Mouse (Mus musculus) heart, postnatal 0 days (tissue): Measurements from ENCODE around the gene Stt3b. TPM values are rescaled to one million over a fixed set of nuclear protein-coding genes. Genes with fewer than 3 reads are reported as not detected.

ENCODE experiments used
- ATAC-seq: fragments of 200-750 bp; cut with Nextera tagmentation; 2 replicates; pipeline ENCODE4 v1.8.0; 2017; ENCODE audit warnings: low read depth, moderate number of reproducible peaks, moderate library complexity; ENCODE audit not compliant: insufficient read depth
- DNase-seq: peaks from one replicate; pipeline ENCODE4 v3.0.0-alpha.2; 2016; ENCODE audit warnings: low spot score
- H3K27ac ChIP-seq: fragments of 300-500 bp; sonication (generic); 2 replicates; pipeline ENCODE4 v1.5.1; 2014; ENCODE audit warnings: low read depth, mild to moderate bottlenecking
- H3K27me3 ChIP-seq: fragments of 300-500 bp; sonication (generic); 2 replicates; pipeline ENCODE4 v1.6.1; 2014; ENCODE audit warnings: low read length, mixed read lengths; ENCODE audit not compliant: control insufficient read depth, insufficient read depth
- H3K36me3 ChIP-seq: fragments of 300-500 bp; sonication (generic); replicated peaks from 2 replicates; pipeline ENCODE4 v1.6.1; 2014; ENCODE audit warnings: low read length, mixed read lengths; ENCODE audit not compliant: control insufficient read depth, insufficient read depth
- H3K4me1 ChIP-seq: fragments of 300-500 bp; sonication (generic); 2 replicates; pipeline ENCODE4 v1.6.1; 2014; ENCODE audit warnings: antibody characterized with exemption; ENCODE audit not compliant: control insufficient read depth, insufficient read depth
- H3K4me2 ChIP-seq: fragments of 300-500 bp; sonication (generic); 2 replicates; pipeline ENCODE4 v1.6.1; 2014; ENCODE audit warnings: low read depth, mild to moderate bottlenecking, low read length, moderate library complexity
- H3K4me3 ChIP-seq: fragments of 300-500 bp; sonication (generic); 2 replicates; pipeline ENCODE4 v1.5.1; 2014; ENCODE audit warnings: low read depth, low read length
- H3K9ac ChIP-seq: fragments of 300-500 bp; sonication (generic); replicated peaks from 2 replicates; pipeline ENCODE4 v1.6.1; 2014; ENCODE audit warnings: low read depth, low read length, mixed read lengths
- H3K9me3 ChIP-seq: fragments of 300-500 bp; sonication (generic); replicated peaks from 2 replicates; pipeline ENCODE4 v1.6.1; 2016; ENCODE audit warnings: low read length; ENCODE audit not compliant: control insufficient read depth
- CTCF ChIP-seq: IDR thresholded peaks from 2 replicates; pipeline ENCODE4 v1.5.1; 2016; ENCODE audit warnings: antibody characterized with exemption, control low read depth, low read depth
- EP300 ChIP-seq: IDR thresholded peaks from 2 replicates; pipeline ENCODE4 v1.6.1; 2016; ENCODE audit warnings: antibody characterized with exemption, low read depth
- WGBS: fragments of 180-500 bp; shearing (Covaris S2); extraction: QIAGEN DNeasy Blood & Tissue Kit; methylation state at CpG from one replicate; pipeline ENCODE4 v1.1.7; 2014; 5-methylcytosine and 5-hydroxymethylcytosine counted together
- polyA plus RNA-seq: library from polyadenylated mRNA; unstranded; fragments of >200 nt; fragmentation: Nextera tagmentation; extraction: Ambion mirVana; gene quantifications from 2 replicates; pipeline ENCODE4 v1.2.1, GENCODE M21; 2015
- total RNA-seq: library from RNA; depleted of rRNA; stranded (reverse); fragments of >200 nt; gene quantifications from 2 replicates; pipeline ENCODE4 v1.2.3, GENCODE M21; 2014; ENCODE audit warnings: low replicate concordance

Gene Stt3b
- total and polyA plus RNA-seq, 2 experiments from 2014 or later: 33.9 to 67.1 TPM

- ATAC-seq: no peak
- H3K27ac ChIP-seq: no peak overlapping the region
Measured at GRCm38 (mm10) chr9:115349741-115350512, 39.7 kb upstream of the Stt3b start.

GRCm38 (mm10) chr9:115349106-115349505 is 38.9 kb upstream of the Stt3b start:
- no peaks in the 10 kb centered on the region for H3K4me1 ChIP-seq
- H3K27me3 ChIP-seq: no peaks in the 10 kb centered on the region
- H3K4me3 ChIP-seq: no peak overlapping the region
- no peak for TF ChIP-seq CTCF
- no peak for TF ChIP-seq EP300
- DNase-seq: no peak
- no peak overlapping the region for H3K27ac ChIP-seq
- 0 out of 2 replicates have a peak, but pooled peaks have one; percentile 24 for ATAC-seq
- 10% methylated on average over 1 of the region's 1 CpGs for WGBS
- no peak overlapping the region for H3K9ac ChIP-seq
- H3K9me3 ChIP-seq: no peaks in the 10 kb centered on the region
- H3K36me3 ChIP-seq: no peaks in the 10 kb centered on the region
- H3K4me2 ChIP-seq: no peak overlapping the region

More at GRCm38 (mm10) chr9:115349741-115350512, 39.7 kb upstream of the Stt3b start:
- Histone ChIP-seq H3K4me1 (no peaks in the 10 kb centered on the region), H3K9me3 (no peaks in the 10 kb centered on the region), H3K4me3 (no peak overlapping the region), H3K4me2 (no peak overlapping the region), H3K9ac (no peak overlapping the region), H3K27me3 (no peaks in the 10 kb centered on the region), H3K36me3 (no peaks in the 10 kb centered on the region)
- TF ChIP-seq CTCF (no peak), EP300 (no peak)
- DNase-seq: no peak
- WGBS: 64% methylated on average over 4 of the region's 4 CpGs

GRCm38 (mm10) chr9:115344930-115345329 is 34.7 kb upstream of the Stt3b start:
- no peak for TF ChIP-seq CTCF
- TF ChIP-seq EP300: no peak
- WGBS: 86% methylated on average over 3 of the region's 3 CpGs

GRCm38 (mm10) chr9:115341576-115341975 is 31.4 kb upstream of the Stt3b start:
- Histone ChIP-seq H3K4me1 (no peaks in the 10 kb centered on the region), H3K4me3 (no peak overlapping the region), H3K27me3 (0 out of 2 replicates have a peak, but pooled peaks cover 2% of the 10 kb centered on the region), H3K4me2 (no peak overlapping the region), H3K36me3 (no peaks in the 10 kb centered on the region), H3K9me3 (no peaks in the 10 kb centered on the region), H3K9ac (no peak overlapping the region), H3K27ac (no peak overlapping the region)
- ATAC-seq (no peak), DNase-seq (no peak)
- WGBS: 81% methylated on average over 9 of the region's 9 CpGs
- TF ChIP-seq EP300: no peak
- TF ChIP-seq CTCF: no peak

More at GRCm38 (mm10) chr9:115344930-115345329, 34.7 kb upstream of the Stt3b start:
- DNase-seq (no peak), ATAC-seq (no peak)
- Histone ChIP-seq H3K27ac (no peak overlapping the region), H3K9ac (no peak overlapping the region), H3K36me3 (no peaks in the 10 kb centered on the region), H3K27me3 (no peaks in the 10 kb centered on the region), H3K4me2 (no peak overlapping the region), H3K9me3 (no peaks in the 10 kb centered on the region), H3K4me1 (no peaks in the 10 kb centered on the region), H3K4me3 (no peak overlapping the region)

GRCm38 (mm10) chr9:115340212-115340815 is 30.1 kb upstream of the Stt3b start:
- TF ChIP-seq CTCF: no peak
- Histone ChIP-seq H3K9me3 (no peaks in the 10 kb centered on the region), H3K4me1 (no peaks in the 10 kb centered on the region), H3K9ac (no peak overlapping the region), H3K27ac (no peak overlapping the region), H3K36me3 (no peaks in the 10 kb centered on the region), H3K4me3 (no peak overlapping the region), H3K27me3 (0 out of 2 replicates have a peak, but pooled peaks cover 2% of the 10 kb centered on the region), H3K4me2 (no peak overlapping the region)
- peak; percentile 23 for DNase-seq
- no peak for ATAC-seq
- WGBS: 52% methylated on average over 12 of the region's 12 CpGs
